Mouse (Mus musculus) megakaryocyte-erythroid progenitor cell, adult 5-6 weeks (primary cell): ENCODE results near the gene Prss35. TPM values are rescaled to one million over a fixed set of nuclear protein-coding genes. Genes with fewer than 3 reads are reported as not detected.

ENCODE experiments used
- ATAC-seq: replicated peaks from 2 replicates; pipeline ENCODE4 v1.8.0; 2016; ENCODE audit warnings: mild to moderate bottlenecking, inconsistent platforms; ENCODE audit not compliant: severe bottlenecking, poor library complexity, low FRiP score, low TSS enrichment
- total RNA-seq, 2 experiments: library from RNA; stranded (forward) in 1 of 2; stranded (reverse) in 1 of 2; fragments of 200-1000, 215-1000 nt in 1 of 2; fragments of >200 nt in 1 of 2; fragmentation: Nextera tagmentation in 1 of 2; gene quantifications; 2 replicates each; pipeline ENCODE4 v1.2.3; 2014 to 2017

Gene Prss35
- total RNA-seq (2014; fragmentation: Nextera tagmentation) = not detected in 2 replicates
- not detected in 2 replicates for total RNA-seq (2017)

- ATAC-seq = no peak
These were observed at the start of gene Prss35 for GRCm38 (mm10) chr9:86742959-86743911. Prss35 (plus strand) TSS chr9:86743649.

GRCm38 (mm10) chr9:86693935-86694334 lies 49.5 kb upstream of the Prss35 start:
- no peak for ATAC-seq

GRCm38 (mm10) chr9:86694644-86695043 lies 48.8 kb upstream of the Prss35 start:
- no peak for ATAC-seq

- ATAC-seq = peak; percentile 11; the same call in 1 of the 2 replicates
These were observed 48.1 kb upstream of the Prss35 start for GRCm38 (mm10) chr9:86695199-86695817.

- ATAC-seq = peak; percentile 64
These were observed 47.6 kb upstream of the Prss35 start, which contains the start of gene Me1 for GRCm38 (mm10) chr9:86695818-86696261. Me1 (minus strand) TSS chr9:86695953.

GRCm38 (mm10) chr9:86701264-86701663 lies 42.2 kb upstream of the Prss35 start:
- ATAC-seq = no peak

GRCm38 (mm10) chr9:86701844-86702243 lies 41.6 kb upstream of the Prss35 start:
- ATAC-seq = peak; percentile 52; the same call in 1 of the 2 replicates

- no peak for ATAC-seq
These were observed 36.0 kb upstream of the Prss35 start for GRCm38 (mm10) chr9:86707431-86707830.

GRCm38 (mm10) chr9:86708921-86709320 lies 34.5 kb upstream of the Prss35 start:
- ATAC-seq = no peak

GRCm38 (mm10) chr9:86710091-86710634 lies 33.3 kb upstream of the Prss35 start:
- no peak for ATAC-seq

GRCm38 (mm10) chr9:86712648-86713047 lies 30.8 kb upstream of the Prss35 start:
- no peak for ATAC-seq

- no peak for ATAC-seq
These were observed 29.4 kb upstream of the Prss35 start for GRCm38 (mm10) chr9:86714089-86714488.

- ATAC-seq = no peak
These were observed 26.9 kb upstream of the Prss35 start for GRCm38 (mm10) chr9:86716540-86716939.

GRCm38 (mm10) chr9:86717119-86717518 lies 26.3 kb upstream of the Prss35 start:
- ATAC-seq = no peak

GRCm38 (mm10) chr9:86720227-86720626 lies 23.2 kb upstream of the Prss35 start:
- no peak for ATAC-seq

GRCm38 (mm10) chr9:86720794-86721193 lies 22.7 kb upstream of the Prss35 start:
- ATAC-seq = no peak

- ATAC-seq = no peak
These were observed 18.4 kb upstream of the Prss35 start for GRCm38 (mm10) chr9:86725066-86725465.

GRCm38 (mm10) chr9:86725604-86726380 lies 17.7 kb upstream of the Prss35 start:
- ATAC-seq = no peak

GRCm38 (mm10) chr9:86726381-86726720 lies 17.1 kb upstream of the Prss35 start:
- no peak for ATAC-seq
